8 mouse cellular contexts compared by ENCODE assay signal in the genomic region with DNA sequence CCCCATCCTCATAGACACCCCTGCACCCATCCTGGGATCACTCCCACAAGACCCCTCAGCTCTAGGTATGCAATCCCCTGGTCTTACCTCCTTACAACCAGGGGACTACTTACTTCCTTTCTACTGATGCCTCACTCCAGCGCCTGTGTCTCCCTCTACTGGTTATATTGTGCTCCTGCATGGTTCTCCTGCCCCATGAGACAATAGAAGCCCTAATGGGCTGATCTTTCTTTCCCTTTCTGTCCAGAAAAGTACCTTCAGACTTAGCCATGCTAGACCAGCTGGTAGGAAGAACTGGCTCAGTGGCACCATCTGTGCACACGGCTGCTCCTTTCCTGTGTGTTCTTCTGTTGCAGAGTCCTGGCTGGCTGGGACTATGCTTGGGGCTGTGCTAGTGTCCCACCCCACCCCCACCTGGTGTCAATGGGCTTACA. TPM values are rescaled to one million over a fixed set of nuclear protein-coding genes. Genes with fewer than 3 reads are reported as not detected.
DNase-seq lines count a peak whose midpoint lies in the region; ATAC-seq lines count a peak whose summit lies in the region.

No protein-coding gene starts in this region.

- intact Hi-C loops in heart, postnatal 25 days (cut with DNase I): loop anchor here (2.0 to 5.0 kb wide), 2 partner anchors 93 to 194 kb away; no protein-coding TSS in a partner anchor

- H3K9me3 ChIP-seq in forebrain, embryonic 14.5 days (replicated peaks; ENCODE audit: control insufficient read depth, low read length): no peaks in the 10 kb centered on the region

- H3K4me2 ChIP-seq in forebrain, embryonic 14.5 days (ENCODE audit: low read length): no peak overlapping the region

- no peaks in the 10 kb centered on the region for H3K27me3 ChIP-seq in forebrain, embryonic 14.5 days (replicated peaks; ENCODE audit: control insufficient read depth, insufficient read depth, low read length)

- peak; percentile 91 for DNase-seq in heart, adult 11 months
- no peak for DNase-seq in heart, postnatal 25 days (ENCODE audit: low spot score)
- DNase-seq in 416B (ENCODE audit: low read depth): peak; percentile 64
- peak; percentile 60 for DNase-seq in NIH3T3 (ENCODE audit: low read depth)
- peak; percentile 74 for DNase-seq in forebrain, embryonic 14.5 days (ENCODE audit: low spot score)
- peak; percentile 56 to 63 for DNase-seq in layer of hippocampus, postnatal 10 days (ENCODE audit: low spot score in 2 of 2)
- no peak for DNase-seq in frontal cortex, postnatal 10 days (ENCODE audit: low spot score in 2 of 2)

- H3K4me3 ChIP-seq in forebrain, embryonic 14.5 days (ENCODE audit: low read depth, low read length): no peak overlapping the region

- no peak overlapping the region for H3K27ac ChIP-seq in forebrain, embryonic 14.5 days (ENCODE audit: low read depth, low read length)

- peak; percentile 78 for ATAC-seq in forebrain, embryonic 14.5 days
- peak; percentile 46 for ATAC-seq in monocyte, adult 5-6 weeks (replicated peaks; ENCODE audit: insufficient number of reproducible peaks, low FRiP score, low TSS enrichment, poor library complexity, severe bottlenecking)

- H3K4me1 ChIP-seq in forebrain, embryonic 14.5 days (ENCODE audit: control insufficient read depth, insufficient read depth, low read length): no peaks in the 10 kb centered on the region

- H3K9ac ChIP-seq in forebrain, embryonic 14.5 days (ENCODE audit: low read length): no peak overlapping the region

- WGBS in forebrain, embryonic 14.5 days: 18% methylated on average over 2 of the region's 2 CpGs

- H3K36me3 ChIP-seq in forebrain, embryonic 14.5 days (ENCODE audit: control insufficient read depth, insufficient read depth, low read length): no peaks in the 10 kb centered on the region

RNA-seq across cellular contexts. Expression of gene Fam83d, which starts 22.8 kb away (rescaled TPM):
- 1 to 10 TPM in 1 of 2 experiments, under 1 TPM in 1; 0.75 to 1.1 TPM for total RNA-seq in heart, postnatal 25 days (2021)
- polyA plus RNA-seq in forebrain, embryonic 14.5 days (2014; fragmentation: Nextera tagmentation; extraction: Ambion mirVana): 22.9 and 25.4 TPM in 2 replicates
- 1 to 10 TPM; 1.5 to 2.1 TPM for total RNA-seq in layer of hippocampus, postnatal 10 days (2021)
- 1.9 to 2.2 TPM in 2 of 3 replicates, not detected in the other for total RNA-seq in monocyte, adult 5-6 weeks (2017)

RNA-seq across cellular contexts. Expression of gene Dhx35, which starts 49.5 kb away (rescaled TPM):
- 10 to 100 TPM; 16.2 to 17.8 TPM for total RNA-seq in heart, postnatal 25 days (2021)
- polyA plus RNA-seq in forebrain, embryonic 14.5 days (2014; fragmentation: Nextera tagmentation; extraction: Ambion mirVana): 15.6 and 16.1 TPM in 2 replicates
- 10 to 100 TPM; 21.6 to 21.7 TPM for total RNA-seq in layer of hippocampus, postnatal 10 days (2021)
- total RNA-seq in monocyte, adult 5-6 weeks (2017): 15.9 to 33.1 TPM (median 20.6 TPM) in 3 replicates

Comparison
In these comparisons a context has a peak if more than half of its experiments do, and no peak if none do; other contexts are left out.
1. DNase-seq: peak in heart, adult 11 months (single experiment), 416B (single experiment), NIH3T3 (single experiment), forebrain, embryonic 14.5 days (single experiment) and layer of hippocampus, postnatal 10 days (2 of 2); none in heart, postnatal 25 days (single experiment) and frontal cortex, postnatal 10 days (0 of 2).